Mouse (Mus musculus): ENCODE data around the gene Fgd4. TPM values are rescaled to one million over a fixed set of nuclear protein-coding genes. Genes with fewer than 3 reads are reported as not detected.
"Not testable (repeated sequence)": the region's sequence is repeated elsewhere in the genome, so short reads cannot be mapped to it uniquely, and the experiment has no call there.

Gene Fgd4
- total RNA-seq, 2 experiments from 2014 or later, result 58.7 to 59.5 TPM

DNA sequence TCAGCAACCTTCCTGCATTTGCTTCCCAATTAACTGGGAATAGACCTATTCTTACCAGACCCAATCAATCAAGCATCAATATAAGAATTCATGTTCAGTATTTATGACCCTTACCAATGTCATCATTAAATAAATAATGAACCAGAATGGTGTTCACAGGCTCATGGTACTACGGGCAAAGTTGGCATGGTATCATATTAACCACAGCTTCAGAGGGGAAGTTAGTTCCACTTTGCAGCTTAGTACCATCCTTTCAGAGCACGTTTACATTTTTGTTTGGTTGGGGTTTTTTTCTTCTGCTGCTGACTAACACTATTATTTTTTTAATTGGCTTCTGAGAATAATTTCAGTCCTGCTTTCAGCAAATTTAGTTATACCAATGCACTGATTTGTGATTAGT lies 51.2 kb downstream of the Fgd4 start:
- no peak for DNase-seq (ENCODE audit: low spot score in 2 of 2)

DNA sequence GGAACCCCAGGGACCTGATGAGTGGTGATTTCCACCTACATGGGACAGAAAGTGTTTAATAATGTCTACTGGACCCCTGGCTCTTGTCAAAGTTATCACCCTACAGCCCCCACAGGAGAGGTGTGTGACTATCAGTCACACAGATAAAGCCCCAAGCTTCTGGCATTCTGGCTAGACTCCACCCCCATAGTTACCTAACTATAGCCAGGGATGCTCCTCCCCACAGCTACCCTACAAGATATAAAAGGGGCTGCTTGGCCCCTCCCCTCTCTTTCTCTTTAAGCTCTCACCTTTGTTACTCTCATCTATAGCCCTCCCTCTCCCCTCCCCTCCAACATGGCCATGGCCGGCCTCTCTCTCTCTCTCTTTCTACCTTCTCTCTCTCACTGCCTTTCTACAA lies 53.7 kb downstream of the Fgd4 start:
- no peak for DNase-seq (ENCODE audit: low spot score in 2 of 2)

DNA sequence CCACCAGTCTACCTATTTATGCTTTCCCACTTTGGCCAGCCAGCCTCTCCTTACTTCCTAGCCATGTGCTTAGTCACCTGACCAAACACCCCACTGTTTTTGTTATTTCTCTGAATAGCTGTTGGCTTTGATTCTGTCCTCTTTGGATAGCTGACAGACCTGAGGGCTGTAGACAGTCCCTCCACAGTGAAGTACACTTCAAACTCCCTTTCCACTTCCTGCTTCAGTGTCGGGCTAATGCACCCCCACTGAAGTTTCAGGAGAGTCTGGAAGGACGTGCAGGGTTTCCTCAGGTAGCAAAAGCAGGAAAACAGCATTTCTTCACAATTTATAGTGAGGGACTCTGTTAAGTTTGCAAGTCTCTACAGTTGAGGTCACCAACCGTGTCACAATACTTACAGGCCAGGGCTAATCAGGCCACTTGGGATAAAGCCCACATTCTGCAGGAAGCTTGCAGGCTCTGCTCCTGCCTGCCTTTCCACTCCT lies 57.4 kb downstream of the Fgd4 start:
- peak in 1 of 2 experiments; percentile 48 for DNase-seq (ENCODE audit: low spot score in 2 of 2)

DNA sequence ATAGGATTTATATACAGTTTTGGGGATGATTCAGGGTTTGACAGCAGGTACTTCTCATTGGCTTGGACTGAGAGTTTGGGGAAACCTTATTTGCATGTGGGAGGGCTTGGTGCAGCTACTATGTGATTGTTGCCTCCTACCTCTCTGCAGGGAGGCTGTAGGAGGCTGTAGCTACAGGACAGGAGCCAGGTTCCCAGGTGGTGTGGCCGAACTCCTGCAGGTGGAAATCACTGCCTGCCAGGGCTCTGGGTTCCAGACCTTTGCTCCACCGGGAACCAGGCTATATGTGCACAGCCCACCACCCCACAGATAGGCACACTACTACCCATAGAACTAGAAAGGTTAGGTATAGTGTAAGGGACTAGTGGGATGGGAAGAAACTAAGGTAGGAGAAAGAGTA lies 61.0 kb downstream of the Fgd4 start:
- not testable (repeated sequence) for DNase-seq (ENCODE audit: low spot score in 2 of 2)

DNA sequence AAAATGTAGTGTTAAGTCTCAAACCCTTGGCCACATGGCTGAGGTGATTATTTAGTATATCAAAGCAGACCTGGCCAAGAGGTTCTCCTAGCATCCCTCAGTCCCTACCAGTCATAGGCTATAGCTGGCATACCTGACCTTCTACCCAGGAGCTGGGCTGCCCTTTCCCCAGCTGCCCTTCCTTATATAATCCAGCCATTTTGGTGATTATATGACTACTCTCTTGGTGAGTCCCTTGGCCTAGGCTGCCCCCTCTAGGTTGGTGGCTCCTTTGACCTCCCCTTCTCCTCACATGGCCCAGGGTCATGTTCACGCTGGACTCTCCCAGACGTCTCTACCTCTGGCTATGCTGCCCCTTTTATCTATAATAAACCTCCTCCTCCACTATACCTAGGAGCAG lies 65.1 kb downstream of the Fgd4 start:
- DNase-seq (ENCODE audit: low spot score in 2 of 2), result no peak

DNA sequence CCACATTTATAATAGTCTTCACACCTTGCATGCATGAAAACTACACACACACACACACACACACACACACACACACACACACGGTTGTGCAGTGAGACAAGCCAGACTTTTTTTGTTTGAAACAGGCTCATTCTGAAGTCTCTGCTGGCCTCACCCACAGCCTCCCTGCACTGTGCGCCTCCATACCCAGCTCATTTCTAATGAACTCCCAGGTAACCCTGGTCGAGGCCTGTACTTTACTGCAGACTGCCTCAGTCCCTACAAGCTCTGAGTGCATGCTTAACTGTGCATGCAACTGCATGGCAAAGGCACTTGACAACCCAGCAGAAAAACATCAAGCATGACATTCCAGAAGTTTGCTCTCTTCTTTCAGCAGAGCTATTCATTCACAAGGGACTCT lies 72.3 kb downstream of the Fgd4 start:
- DNase-seq (ENCODE audit: low spot score in 2 of 2), result no peak

DNA sequence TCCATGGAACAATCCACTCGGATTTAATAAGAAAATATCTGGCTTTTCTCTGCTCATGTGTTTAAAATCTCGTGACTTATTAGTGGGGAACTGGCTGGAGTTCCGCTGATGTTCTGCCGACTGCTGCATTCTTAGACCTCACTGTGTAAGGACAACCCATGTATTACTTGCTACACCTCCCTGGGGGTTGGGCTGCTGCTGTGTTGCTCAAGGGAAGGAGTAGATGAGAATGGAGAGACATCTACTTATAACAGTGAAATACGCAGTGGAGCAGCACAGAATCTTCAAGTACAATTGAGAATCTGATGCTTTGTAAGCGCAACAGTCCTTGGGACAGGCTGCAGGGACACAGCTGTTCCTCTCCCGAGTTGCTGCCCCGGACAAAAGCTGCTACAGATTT lies 73.1 kb downstream of the Fgd4 start:
- DNase-seq (ENCODE audit: low spot score in 2 of 2), result peak in 1 of 2 experiments; percentile 28

DNA sequence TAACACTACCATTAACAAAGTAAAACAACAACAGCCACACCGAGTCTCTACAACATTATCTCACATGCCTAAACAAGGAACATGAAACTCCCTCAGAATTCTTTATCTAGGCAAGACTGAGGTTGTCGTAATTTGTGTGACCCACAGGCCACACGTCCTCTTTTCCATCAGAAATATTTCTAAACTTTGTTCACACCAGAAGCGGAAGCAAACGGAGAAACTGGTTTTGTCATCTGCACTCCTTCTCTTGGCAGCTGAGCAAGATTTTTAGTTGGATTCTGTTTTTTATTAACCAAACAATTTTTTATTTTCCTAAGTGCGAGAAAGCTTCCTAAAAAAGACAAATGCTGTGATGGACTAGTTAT lies 73.6 kb downstream of the Fgd4 start:
- DNase-seq (ENCODE audit: low spot score in 2 of 2), result no peak

DNA sequence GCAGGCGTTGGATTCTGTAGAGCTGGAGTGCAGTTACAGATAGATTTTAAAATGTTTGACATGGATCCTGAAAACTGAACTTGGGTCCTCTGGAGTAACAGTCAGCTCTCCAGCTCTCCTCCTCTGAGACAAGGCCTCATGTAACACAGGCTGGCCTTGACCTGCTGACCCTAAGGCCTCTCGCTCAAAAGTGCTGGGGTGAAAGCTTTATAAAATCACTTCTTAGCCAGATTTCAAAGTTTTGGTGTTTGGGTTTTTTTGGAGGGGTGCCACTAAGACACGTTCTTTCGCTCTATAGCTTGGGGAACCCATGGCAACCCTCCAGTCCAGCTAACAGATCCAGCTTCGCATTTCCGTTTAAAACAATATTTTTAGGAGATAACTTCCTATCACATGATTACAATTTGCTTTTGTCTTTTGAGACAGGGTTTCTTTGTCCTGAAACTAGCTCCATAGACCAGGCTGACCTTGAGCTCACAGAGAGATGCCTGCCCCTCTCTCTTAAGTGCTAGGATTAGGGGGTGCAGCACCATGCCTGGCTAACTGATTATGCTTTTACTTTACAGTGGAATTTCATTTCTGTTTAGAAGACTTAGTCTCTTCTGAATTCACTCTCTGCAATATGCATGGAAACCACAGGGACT lies 74.1 kb downstream of the Fgd4 start:
- DNase-seq (ENCODE audit: low spot score in 2 of 2), result no peak

DNA sequence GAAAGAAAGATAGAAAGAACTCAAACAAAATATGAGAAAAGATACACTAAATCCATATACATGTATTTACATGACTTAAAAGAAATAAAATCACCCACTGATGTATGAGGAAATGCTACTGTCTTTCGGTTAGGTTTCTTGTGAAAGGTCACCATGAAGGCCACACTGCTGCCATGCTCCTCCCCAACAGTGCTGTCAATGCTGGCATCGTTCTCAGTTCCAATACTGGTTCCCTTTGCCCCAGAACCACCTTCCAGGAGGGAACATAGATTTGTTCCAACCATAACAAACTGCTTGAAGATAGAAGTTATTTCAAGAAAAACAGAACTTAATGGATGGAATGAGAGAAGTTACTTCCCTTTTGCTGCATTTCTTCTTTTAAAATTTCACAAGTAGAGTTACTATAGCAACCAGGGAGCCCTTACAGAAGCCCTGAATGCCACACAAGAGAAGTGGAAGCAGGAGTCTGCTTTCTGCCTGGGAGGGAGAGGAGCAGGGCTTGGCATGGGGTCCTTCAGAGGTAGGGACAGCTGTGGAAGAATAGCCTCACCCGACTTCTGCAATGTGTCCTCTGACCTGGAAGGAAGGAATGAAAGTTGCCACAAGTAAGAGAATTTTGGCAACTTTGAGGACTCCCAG lies 75.0 kb downstream of the Fgd4 start:
- DNase-seq (ENCODE audit: low spot score in 2 of 2), result no peak

DNA sequence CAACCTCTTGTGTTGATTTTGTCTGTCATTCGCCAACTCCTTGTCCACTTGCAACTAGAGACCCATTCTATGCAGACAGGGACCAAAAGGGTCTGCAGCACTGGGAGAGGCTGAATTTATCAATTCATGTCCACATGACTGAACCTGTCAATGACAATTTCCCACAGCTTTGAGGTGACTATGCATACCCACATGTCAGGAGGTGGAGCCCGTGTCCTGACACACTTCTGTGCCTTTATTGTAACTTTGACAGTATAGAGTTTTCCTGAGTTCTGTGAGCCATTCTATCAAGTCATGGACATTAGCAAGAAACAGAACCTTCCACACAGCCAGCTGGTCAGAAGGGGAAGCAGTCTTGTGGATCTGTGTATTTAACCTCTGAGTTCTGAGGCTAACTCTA lies 76.7 kb downstream of the Fgd4 start:
- DNase-seq (ENCODE audit: low spot score in 2 of 2), result no peak

DNA sequence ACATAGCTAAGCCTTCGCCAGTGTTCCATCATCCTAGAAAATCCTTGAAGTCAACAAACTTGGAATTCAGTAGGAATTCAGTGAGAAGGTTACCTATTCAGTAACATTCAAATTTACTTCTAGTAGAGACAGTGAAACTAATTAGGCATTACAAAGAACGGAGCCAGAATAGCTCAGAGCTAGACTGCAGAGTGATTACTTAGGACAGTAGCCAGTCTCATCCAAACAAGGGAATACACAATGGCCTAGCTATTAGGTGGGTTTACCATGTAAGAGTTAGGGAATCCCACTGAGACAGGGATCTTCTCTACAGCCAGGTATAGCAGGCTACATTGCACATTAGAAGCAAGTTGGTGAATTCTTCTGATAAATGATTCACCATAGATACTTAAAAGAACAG lies 77.5 kb downstream of the Fgd4 start:
- not testable (repeated sequence) for DNase-seq (ENCODE audit: low spot score in 2 of 2)

DNA sequence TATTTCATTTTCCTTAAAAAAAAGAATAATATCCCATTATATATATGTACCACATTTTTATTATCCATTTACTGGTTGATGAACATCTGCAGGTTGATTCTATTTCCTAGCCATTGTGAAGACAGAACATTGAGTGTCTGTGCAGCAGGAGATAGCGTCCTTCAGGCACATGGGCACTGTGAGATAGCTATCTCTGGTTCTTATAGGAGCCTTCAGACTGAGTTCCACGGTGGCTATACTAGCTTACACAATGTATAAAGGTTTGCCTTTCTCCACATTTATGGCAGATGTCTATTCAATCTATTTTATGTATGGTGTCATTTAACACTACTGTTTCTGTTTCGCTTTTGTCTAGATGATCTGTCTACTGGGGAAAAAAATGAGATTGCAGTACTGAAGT lies 98.9 kb downstream of the Fgd4 start:
- no peak for DNase-seq (ENCODE audit: low spot score in 2 of 2)

DNA sequence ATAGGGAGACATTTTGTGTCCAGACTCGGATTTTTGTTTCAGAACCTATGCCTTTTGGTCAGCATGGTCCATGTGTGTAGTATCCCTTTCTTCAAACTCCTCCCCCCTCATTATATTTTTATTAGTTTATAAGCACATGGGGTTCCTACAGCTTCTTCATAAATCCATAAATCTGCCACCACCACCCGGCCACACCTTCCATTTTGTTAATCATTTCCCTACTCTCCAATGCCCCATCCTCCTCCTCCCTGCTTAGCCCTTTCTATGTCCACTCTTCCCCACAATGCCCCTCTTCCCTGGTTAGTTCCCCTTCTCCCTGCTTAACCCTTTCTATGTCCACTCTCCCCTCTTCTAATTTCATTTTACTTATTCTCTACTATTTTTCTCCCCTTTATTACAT lies 99.4 kb downstream of the Fgd4 start:
- no peak for DNase-seq (ENCODE audit: low spot score in 2 of 2)

DNA sequence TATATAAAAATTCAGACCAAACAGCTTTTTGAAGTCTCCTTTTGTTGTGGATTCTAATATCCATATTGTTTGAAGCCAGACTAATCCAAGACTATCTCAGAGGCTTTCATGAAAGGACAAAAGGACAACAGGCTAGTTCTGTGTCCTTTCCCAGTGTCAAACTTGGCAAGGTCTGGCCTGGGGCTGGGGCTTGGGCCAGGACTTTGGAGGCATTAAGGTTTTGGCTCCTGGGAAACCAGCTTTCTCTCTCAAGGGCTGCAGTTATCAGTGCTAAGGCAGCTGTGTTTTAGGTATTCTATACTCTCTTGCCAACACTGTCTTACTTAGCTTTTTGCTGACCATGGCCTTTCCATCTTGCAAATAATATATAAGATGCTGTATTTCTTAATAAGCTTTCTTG lies 101.6 kb downstream of the Fgd4 start:
- peak in 1 of 2 experiments; percentile 61 for DNase-seq (ENCODE audit: low spot score in 2 of 2)

DNA sequence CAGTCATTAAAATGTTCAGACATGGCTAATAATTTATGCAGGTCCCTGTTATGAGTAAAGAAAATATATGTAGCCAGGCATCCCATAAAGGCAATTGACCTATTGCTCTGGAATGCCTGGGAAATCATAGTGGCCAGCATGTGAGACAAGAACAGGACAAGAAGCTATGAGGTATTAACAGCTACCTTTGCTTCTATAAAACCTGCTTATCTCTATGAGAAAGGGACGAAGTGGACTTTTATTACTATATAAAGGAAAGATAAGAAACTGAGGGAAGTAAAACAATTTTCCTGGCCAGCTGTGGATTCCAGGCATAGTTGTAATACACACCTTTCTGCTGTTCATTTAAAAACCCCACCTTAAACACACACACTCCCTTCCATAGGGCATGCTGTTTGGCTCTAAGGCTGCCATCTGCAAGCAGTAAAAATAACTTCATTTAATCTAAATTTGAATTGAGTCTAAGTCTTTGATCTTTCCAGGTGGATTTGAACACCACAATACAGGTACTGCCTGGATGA lies 114.8 kb downstream of the Fgd4 start:
- DNase-seq (ENCODE audit: low spot score in 2 of 2), result no peak

DNA sequence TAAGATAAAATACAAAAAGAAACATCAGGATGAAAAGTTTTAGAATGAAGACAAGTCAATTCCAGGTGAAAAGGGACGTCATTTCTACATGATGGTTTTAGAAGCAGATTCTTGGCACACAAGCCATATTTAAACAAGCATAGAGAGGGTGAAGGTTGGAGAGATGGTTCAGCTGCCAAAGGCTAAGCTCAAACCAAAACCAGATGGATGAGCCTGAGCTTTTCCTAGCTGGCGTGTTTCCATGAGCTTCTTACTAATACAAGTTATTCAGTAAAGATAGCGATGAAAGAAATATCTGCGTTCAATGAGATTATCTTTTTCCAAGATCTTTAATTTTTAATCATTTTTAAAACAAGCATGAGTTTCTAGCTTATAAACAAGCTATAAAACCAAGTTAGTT lies 115.7 kb downstream of the Fgd4 start:
- DNase-seq (ENCODE audit: low spot score in 2 of 2), result no peak

DNA sequence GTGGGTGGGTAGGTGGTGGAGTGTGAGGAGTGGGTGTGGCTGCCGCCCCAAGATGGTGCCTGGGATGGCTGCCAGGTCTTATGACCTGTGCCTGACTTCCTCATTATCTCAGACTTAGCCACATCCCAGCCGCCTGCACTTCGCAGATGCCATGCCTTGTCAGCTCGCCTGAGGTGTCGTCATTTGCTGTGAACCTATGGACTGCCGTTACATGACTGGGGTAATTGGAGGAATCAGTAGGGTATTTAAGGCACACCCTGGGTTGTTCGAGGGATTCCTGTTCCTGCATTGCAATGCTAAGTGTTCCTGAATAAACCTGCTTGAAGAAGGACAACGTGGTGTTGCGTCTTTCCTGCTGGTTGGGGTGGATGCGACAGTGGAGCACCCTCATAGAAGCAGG lies 126.9 kb downstream of the Fgd4 start:
- DNase-seq (ENCODE audit: low spot score in 2 of 2), result not testable (repeated sequence)

DNA sequence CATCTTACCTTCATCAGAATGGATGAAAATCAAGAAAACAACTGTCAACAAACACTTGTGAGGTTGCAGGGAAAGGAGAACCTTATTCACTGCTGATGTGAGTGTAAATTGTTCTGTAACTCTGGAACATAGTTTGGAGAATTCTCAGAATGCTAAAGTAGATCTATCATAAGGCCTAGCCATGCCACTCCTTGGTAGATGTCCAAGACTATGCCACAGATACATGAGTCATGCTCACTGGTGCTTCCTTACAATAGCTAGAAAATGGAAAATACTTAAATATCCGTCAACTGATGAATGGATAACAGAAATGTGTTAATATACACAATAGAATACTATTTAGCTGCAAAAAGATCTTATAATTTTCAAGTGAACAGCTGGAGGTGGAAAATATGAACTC lies 150.3 kb downstream of the Fgd4 start:
- DNase-seq (ENCODE audit: low spot score in 2 of 2), result no peak

DNA sequence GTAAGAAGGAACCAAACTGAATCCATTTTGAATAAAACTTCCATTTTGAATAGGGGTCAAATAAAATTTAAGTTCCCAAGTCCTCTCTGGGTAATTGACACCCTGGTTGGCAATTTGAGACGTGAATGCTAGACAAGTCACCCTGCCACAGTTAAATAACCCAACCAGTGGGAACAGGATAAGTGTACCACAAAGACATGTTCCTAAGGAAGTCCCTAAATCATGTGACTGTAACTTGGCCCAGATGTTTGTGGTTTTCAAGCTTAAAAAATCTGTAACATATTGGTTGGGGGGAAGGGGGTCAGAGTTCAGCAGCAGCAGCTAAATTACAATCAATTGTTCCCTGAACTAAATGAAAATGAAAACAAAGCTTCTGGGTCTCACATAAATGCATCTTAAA lies 161.9 kb downstream of the Fgd4 start:
- no peak for DNase-seq (ENCODE audit: low spot score in 2 of 2)

DNA sequence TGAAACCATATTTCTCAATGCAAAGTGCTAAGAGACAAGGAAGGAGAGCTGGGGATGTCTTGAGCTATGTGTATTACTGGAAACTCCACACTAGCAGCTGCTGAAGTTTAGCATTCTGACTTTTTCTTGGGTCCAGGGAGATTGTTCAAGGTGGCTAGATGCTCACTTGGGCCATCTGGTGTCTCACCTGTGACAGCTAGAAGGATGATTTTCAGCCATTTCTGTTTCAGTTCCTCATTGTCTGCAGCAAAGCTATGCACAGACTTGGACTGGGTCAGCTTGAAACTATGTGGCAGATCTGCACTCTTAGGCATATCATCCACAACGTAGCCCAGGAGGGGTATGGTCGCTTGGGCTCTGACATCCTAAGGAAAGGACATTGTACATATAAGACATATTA lies 177.9 kb downstream of the Fgd4 start:
- DNase-seq (ENCODE audit: low spot score in 2 of 2), result no peak

DNA sequence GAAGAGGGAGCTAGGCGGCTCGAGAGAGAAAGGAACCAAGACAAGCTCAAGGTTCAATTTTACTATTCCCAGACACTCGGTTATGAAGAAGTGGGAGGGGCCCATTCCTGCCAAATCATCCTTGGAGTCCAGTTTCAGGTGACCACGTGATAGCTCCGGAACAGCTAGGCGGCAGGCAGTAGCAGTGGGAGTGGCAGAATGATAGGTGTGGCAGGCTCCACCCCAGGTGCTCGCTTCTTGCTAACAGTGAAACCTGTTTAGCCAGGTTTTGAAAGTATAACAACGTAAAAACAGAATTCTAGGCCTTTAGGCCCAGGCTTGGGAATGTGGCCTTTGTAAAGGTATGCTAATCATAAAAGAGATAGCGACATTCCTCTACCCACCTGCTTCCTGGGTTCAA lies 233.1 kb downstream of the Fgd4 start:
- DNase-seq (ENCODE audit: low spot score in 2 of 2), result not testable (repeated sequence)
